Mouse (Mus musculus) heart, embryonic 13.5 days (tissue): ENCODE results near the gene Mettl27. TPM values are rescaled to one million over a fixed set of nuclear protein-coding genes. Genes with fewer than 3 reads are reported as not detected.
"Not testable (repeated sequence)": the region's sequence is repeated elsewhere in the genome, so short reads cannot be mapped to it uniquely, and the experiment has no call there.

Source experiments
- ATAC-seq: fragments of 200-750 bp; cut with Nextera tagmentation; 2 replicates; pipeline ENCODE4 v1.8.0; 2017; ENCODE audit warnings: moderate TSS enrichment; ENCODE audit not compliant: insufficient number of reproducible peaks, low FRiP score, low TSS enrichment; ENCODE audit errors: extremely low read depth
- H3K27ac ChIP-seq: fragments of 300-500 bp; sonication (generic); replicated peaks from 2 replicates; pipeline ENCODE4 v1.5.1; 2015; ENCODE audit warnings: moderate library complexity, mild to moderate bottlenecking, inconsistent platforms
- H3K27me3 ChIP-seq: fragments of 300-500 bp; sonication (generic); replicated peaks from 2 replicates; pipeline ENCODE4 v1.6.1; 2015; ENCODE audit warnings: mild to moderate bottlenecking, inconsistent platforms
- H3K36me3 ChIP-seq: fragments of 300-500 bp; sonication (generic); 2 replicates; pipeline ENCODE4 v1.6.1; 2015; ENCODE audit warnings: mild to moderate bottlenecking, inconsistent platforms
- H3K4me1 ChIP-seq: fragments of 300-500 bp; sonication (generic); 2 replicates; pipeline ENCODE4 v1.6.1; 2015; ENCODE audit warnings: inconsistent platforms
- H3K4me2 ChIP-seq: fragments of 300-500 bp; sonication (generic); 2 replicates; pipeline ENCODE4 v1.6.1; 2015; ENCODE audit warnings: inconsistent platforms, mild to moderate bottlenecking, moderate library complexity
- H3K4me3 ChIP-seq: fragments of 300-500 bp; sonication (generic); 2 replicates; pipeline ENCODE4 v1.5.1; 2015; ENCODE audit warnings: moderate library complexity, mild to moderate bottlenecking, inconsistent platforms
- H3K9ac ChIP-seq: fragments of 300-500 bp; sonication (generic); 2 replicates; pipeline ENCODE4 v1.6.1; 2015; ENCODE audit warnings: inconsistent platforms, mild to moderate bottlenecking, moderate library complexity
- H3K9me3 ChIP-seq: fragments of 300-500 bp; sonication (generic); 2 replicates; pipeline ENCODE4 v1.6.1; 2016; ENCODE audit warnings: inconsistent platforms
- WGBS: fragments of 180-500 bp; shearing (Covaris S2); methylation state at CpG from one replicate; pipeline ENCODE4 v1.1.7; 2015; ENCODE audit warnings: mixed read lengths; 5-methylcytosine and 5-hydroxymethylcytosine counted together
- polyA plus RNA-seq: library from polyadenylated mRNA; unstranded; fragments of >200 nt; fragmentation: Nextera tagmentation; extraction: Ambion mirVana; gene quantifications from 2 replicates; pipeline ENCODE4 v1.2.1, GENCODE M21; 2015

The Mettl27 gene
- polyA plus RNA-seq, 1 experiment from 2014 or later = 9.3 TPM

DNA sequence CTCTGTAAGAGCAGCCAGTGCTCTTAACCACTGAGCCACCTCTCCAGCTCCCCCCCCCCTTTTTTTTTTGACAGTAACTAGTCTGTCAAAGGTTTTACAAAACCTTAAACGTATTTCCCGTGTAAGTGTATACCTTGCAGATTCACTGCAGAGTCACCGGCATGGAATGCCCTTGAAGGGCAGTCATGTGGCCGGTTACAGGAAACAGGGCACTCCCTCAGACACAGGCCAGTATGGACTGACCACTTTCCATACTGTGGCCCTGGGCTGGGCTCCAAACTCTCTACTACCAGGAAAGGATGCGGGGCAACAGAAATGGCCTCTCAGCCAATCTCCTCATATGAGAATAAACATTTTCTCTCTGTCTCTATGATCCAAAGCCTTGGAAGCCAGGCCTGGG is 23.3 kb downstream of the Mettl27 start:
- Histone ChIP-seq H3K36me3 (no peaks in the 10 kb centered on the region), H3K4me3 (no peak overlapping the region), H3K4me2 (no peak overlapping the region), H3K9me3 (no peaks in the 10 kb centered on the region), H3K4me1 (peaks cover 42% of the 10 kb centered on the region), H3K27ac (no peak overlapping the region), H3K9ac (no peak overlapping the region), H3K27me3 (no peaks in the 10 kb centered on the region; the same call in 1 of the 2 replicates)
- ATAC-seq = no peak
- 51% methylated on average over 5 of the region's 5 CpGs for WGBS

DNA sequence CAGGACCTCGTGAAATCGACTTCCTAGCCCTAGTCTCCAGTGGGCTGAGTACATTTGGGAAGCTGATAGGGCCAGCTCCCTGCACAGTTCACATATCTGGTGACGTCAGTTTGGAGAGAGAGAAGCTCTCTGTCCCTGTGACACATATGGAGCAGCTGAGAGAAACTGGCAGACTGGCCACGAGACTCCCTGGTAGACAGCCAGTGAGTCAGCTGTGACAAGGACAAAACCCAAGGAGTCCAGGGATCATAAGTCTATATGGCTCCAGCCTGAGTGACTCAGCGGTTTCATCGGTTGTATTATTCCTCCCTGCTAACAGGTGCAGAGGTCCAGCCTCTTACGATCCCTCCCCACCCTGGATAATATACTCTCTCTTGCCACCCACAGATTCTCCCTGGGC is 26.9 kb downstream of the Mettl27 start:
- Histone ChIP-seq H3K36me3 (no peaks in the 10 kb centered on the region), H3K9me3 (no peaks in the 10 kb centered on the region), H3K4me2 (no peak overlapping the region), H3K27ac (0 out of 2 replicates have a peak overlapping the region, but pooled peaks have one; percentile 30), H3K9ac (0 out of 2 replicates have a peak overlapping the region, but pooled peaks have one; percentile 14), H3K27me3 (no peaks in the 10 kb centered on the region), H3K4me3 (no peak overlapping the region), H3K4me1 (peaks cover 28% of the 10 kb centered on the region)
- WGBS = 43% methylated on average over 7 of the region's 7 CpGs
- ATAC-seq = no peak

DNA sequence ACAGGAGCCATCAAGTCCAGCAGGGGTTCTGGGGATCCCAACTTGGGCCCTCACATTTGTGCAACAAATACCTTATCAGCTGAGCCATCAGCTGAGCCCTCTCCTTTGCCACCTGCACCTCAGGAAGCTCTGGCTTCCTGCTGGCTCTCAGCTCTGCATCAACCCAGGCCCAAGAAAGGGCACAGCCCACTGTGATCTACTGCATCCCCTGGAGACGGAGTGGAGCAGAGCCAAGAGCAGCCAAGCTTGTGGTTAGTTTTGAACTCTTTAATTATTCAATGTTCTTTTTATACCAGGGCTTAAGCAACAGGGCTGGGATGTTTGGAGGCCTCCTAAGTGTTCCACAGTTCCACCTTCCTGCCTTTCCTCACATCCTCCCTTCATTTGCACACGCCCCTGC is 28.3 kb downstream of the Mettl27 start:
- no peak for ATAC-seq
- 75% methylated on average over 2 of the region's 2 CpGs for WGBS

DNA sequence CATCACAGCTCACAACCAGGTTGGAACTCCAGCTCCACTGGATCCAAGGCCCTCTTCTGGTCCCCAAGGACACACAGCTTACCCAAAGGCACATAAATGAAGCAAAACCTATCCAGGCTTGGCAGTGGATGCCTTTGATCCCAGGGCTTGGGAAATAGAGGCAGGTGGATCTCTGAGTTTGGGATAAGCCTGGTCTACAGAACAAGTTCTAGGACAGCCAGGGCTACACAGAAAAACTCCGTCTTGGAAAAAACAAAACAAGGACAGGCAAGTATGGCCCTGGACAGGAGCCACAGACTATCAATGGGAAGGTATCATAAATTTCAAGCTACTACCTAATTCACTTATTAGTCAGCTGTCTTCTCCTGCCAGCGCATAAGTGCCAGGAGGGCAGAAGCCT is 29.4 kb downstream of the Mettl27 start:
- H3K27me3 ChIP-seq = peaks cover 2% of the 10 kb centered on the region
- H3K4me3 ChIP-seq = no peak overlapping the region
- H3K27ac ChIP-seq = no peak overlapping the region
- ATAC-seq = no peak
- 90% methylated on average over 2 of the region's 2 CpGs for WGBS
- no peak overlapping the region for H3K4me2 ChIP-seq
- no peak overlapping the region for H3K9ac ChIP-seq
- H3K36me3 ChIP-seq = no peaks in the 10 kb centered on the region
- H3K4me1 ChIP-seq = peaks cover 31% of the 10 kb centered on the region
- H3K9me3 ChIP-seq = no peaks in the 10 kb centered on the region

More for the DNA sequence above, 28.3 kb downstream of the Mettl27 start:
- Histone ChIP-seq H3K4me2 (no peak overlapping the region), H3K9ac (no peak overlapping the region), H3K4me3 (no peak overlapping the region), H3K4me1 (peaks cover 25% of the 10 kb centered on the region), H3K36me3 (no peaks in the 10 kb centered on the region), H3K27ac (no peak overlapping the region), H3K9me3 (no peaks in the 10 kb centered on the region), H3K27me3 (no peaks in the 10 kb centered on the region)

DNA sequence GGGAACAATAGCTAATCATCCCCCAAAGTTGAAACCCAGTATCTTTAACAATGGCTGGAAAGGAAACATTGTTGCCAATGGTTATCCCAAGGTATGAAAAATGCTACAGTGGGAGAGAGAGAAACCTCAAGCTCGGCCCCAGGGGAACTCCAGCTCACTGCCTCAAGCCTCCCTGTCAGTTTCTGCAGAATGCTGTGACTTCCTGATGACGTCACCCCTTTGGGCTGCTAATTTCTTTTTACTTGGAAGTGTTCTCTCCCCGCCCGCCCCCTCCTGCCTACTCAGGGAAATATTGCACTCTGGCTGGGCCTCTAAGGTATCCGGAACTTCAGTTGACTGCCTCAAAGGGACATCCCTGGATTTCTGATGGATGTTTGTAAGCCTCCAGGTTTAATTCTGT is 31.4 kb downstream of the Mettl27 start:
- peaks cover 26% of the 10 kb centered on the region for H3K4me1 ChIP-seq
- H3K36me3 ChIP-seq = no peaks in the 10 kb centered on the region
- H3K27me3 ChIP-seq = peaks cover 20% of the 10 kb centered on the region
- ATAC-seq = no peak
- H3K9ac ChIP-seq = no peak overlapping the region
- 24% methylated on average over 5 of the region's 5 CpGs for WGBS
- H3K4me3 ChIP-seq = no peak overlapping the region
- no peak overlapping the region for H3K4me2 ChIP-seq
- H3K27ac ChIP-seq = no peak overlapping the region
- H3K9me3 ChIP-seq = no peaks in the 10 kb centered on the region

DNA sequence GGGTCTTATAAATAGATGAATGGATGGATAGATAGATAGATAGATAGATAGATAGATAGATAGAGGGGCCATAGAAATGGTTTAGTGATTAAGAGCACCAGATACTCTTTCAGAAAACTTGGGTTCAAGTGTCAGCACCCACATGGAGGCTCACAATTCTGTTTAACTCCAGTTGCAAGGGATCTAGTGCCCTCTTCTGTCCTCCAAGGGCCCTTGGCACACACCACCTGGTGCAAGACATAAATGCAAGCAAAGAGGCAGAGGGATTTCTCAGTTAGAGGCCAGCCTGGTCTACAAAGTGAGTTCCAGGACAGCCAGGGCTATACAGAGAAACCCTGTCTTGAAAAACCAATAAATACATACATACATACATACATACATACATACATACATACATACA is 32.5 kb downstream of the Mettl27 start:
- ATAC-seq, H3K27ac ChIP-seq, H3K36me3 ChIP-seq, H3K9me3 ChIP-seq, H3K4me3 ChIP-seq, H3K9ac ChIP-seq, H3K4me2 ChIP-seq: not testable (repeated sequence)
- Histone ChIP-seq H3K27me3 (peaks cover 21% of the 10 kb centered on the region), H3K4me1 (peaks cover 18% of the 10 kb centered on the region)

DNA sequence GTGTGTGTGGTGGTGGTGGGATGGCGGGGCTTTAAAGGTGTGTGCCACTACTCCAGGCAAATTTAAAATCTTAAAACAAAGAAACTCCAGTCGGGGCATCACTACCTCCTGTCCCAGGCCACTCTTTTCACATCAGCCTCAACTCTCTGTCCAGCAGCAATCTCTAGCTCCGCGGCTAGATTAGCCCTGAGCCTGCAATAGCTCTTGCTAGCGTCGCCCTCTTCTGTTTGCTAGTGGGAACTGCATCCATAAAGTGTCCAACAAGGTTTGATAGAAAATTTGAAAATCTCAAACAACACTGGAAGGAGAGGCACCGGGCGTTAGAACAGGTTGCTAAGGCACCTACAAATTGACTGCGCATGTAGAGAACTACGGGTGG is 33.3 kb downstream of the Mettl27 start:
- H3K9me3 ChIP-seq = no peaks in the 10 kb centered on the region
- H3K9ac ChIP-seq = peak overlapping the region; percentile 70
- no peak for ATAC-seq
- WGBS = 8% methylated on average over 10 of the region's 10 CpGs
- peak overlapping the region; percentile 69 for H3K4me2 ChIP-seq
- peaks cover 18% of the 10 kb centered on the region for H3K4me1 ChIP-seq
- H3K36me3 ChIP-seq = no peaks in the 10 kb centered on the region
- H3K27ac ChIP-seq = no peak overlapping the region
- H3K27me3 ChIP-seq = peaks cover 21% of the 10 kb centered on the region
- peak overlapping the region; percentile 38 for H3K4me3 ChIP-seq

DNA sequence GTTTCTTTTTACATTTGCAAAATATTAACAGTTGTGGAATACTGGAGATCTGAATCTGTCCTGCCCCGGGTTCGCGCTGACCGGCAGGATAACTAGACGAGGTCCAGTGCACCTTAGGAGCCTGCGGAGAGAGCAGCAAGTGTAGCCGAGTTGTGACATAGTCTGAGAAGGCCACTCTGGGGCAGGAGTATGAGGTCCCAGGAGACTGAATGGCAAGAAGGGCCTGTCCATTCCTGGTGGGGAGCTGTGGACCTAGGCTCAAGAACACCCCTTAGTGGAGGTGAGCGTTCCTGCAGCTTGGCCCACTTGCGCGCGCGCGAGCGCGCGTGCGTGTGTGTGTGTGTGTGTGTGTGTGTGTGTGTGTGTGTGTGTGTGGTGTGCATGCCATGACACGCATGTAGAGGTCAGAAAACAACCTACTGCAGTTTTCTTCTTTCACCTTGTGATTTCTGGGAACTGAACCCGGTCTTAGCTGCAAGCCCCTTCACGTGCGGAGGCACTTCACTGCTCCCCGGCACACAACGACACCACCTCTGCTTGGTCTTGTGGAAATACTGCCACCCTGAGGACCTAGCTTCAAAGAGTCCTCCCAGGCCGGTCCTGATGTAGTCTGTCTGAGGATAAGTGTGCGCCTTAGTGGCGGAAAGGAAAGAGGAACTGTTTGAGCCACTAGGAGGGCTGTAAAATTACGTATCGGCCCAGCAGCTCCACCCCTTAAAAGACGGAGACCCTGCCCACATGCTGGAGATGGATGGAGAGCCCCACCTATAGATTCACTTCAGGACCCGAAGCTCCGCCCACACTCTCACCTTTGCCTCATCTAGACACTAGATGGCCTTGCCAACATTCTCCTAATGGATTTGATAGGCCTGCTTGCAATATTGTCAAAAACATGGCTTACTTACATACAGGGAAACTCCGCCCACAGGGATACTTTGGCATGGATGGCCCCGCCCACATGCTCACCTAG is 34.0 kb downstream of the Mettl27 start:
- peak; percentile 22; the same call in 1 of the 2 replicates for ATAC-seq
- WGBS = 5% methylated on average over 33 of the region's 33 CpGs
- Histone ChIP-seq H3K9me3 (no peaks in the 10 kb centered on the region), H3K9ac (peak overlapping the region; percentile 70), H3K27ac (no peak overlapping the region), H3K4me2 (peak overlapping the region; percentile 69), H3K27me3 (peaks cover 21% of the 10 kb centered on the region), H3K4me1 (peaks cover 18% of the 10 kb centered on the region), H3K36me3 (no peaks in the 10 kb centered on the region), H3K4me3 (peak overlapping the region; percentile 38)

DNA sequence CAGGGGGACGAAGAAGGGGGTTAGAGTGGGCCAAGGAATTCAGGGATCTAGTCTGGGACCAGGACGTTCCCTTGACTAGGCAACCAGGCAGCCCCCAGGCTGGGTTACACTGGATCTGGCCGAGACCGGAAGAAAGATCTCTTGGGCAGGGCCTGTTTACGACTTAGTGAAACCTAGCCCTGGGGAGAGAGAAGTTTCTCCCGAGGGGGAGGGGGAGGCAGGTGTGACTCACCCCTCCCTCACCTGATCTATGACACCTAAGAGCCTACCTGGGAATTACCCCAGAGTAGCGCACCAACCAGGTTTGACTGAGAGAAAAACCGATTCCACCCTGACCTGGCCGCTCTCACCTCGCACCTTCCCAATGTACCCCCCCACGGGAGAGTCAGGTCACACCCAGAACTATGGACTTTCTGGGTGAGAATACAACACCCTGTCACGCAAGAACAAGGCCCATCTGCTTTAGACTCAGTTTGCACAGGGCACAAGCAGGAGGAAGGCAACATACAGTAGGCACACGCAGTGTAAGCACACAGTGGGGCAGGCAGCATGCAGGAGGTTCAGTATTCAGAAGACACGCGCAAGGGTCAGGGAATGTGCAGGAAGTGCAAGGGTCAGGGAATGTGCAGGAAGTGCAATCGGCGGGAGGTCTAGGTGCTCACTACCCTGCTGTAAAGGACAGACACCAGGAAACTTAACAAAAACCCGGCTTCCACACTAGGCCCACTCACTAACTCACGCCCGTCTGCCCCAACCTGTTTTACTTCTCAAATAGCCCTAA is 35.2 kb downstream of the Mettl27 start:
- WGBS = 67% methylated on average over 20 of the region's 20 CpGs
- no peak for ATAC-seq
- no peaks in the 10 kb centered on the region for H3K36me3 ChIP-seq
- no peak overlapping the region for H3K4me2 ChIP-seq
- no peak overlapping the region for H3K27ac ChIP-seq
- H3K4me3 ChIP-seq = no peak overlapping the region
- H3K4me1 ChIP-seq = peaks cover 18% of the 10 kb centered on the region
- H3K9ac ChIP-seq = no peak overlapping the region
- peaks cover 21% of the 10 kb centered on the region for H3K27me3 ChIP-seq
- H3K9me3 ChIP-seq = no peaks in the 10 kb centered on the region

DNA sequence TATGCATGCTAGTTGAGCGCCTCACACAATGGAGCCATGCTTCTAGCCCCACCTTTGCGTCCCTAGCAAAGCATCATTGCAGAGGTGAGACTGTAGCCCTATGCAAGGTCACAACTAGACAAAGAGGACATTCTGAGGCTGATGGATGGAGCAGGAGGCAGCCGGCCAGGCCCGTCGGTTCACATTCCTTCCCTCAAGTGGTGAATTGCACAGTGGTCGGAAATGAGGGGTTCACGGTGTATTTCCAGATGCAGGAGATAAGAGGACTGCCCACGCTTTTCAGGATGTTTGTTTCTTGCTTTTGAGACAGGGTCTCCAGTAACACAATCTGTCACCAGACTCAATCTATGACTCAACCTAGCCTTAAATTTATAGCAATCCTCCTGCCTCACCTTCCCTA is 38.5 kb downstream of the Mettl27 start:
- Histone ChIP-seq H3K4me1 (peaks cover 18% of the 10 kb centered on the region), H3K4me2 (no peak overlapping the region), H3K27ac (no peak overlapping the region), H3K4me3 (no peak overlapping the region), H3K36me3 (no peaks in the 10 kb centered on the region), H3K27me3 (peaks cover 21% of the 10 kb centered on the region), H3K9ac (no peak overlapping the region), H3K9me3 (no peaks in the 10 kb centered on the region)
- no peak for ATAC-seq
- WGBS = 49% methylated on average over 8 of the region's 8 CpGs

DNA sequence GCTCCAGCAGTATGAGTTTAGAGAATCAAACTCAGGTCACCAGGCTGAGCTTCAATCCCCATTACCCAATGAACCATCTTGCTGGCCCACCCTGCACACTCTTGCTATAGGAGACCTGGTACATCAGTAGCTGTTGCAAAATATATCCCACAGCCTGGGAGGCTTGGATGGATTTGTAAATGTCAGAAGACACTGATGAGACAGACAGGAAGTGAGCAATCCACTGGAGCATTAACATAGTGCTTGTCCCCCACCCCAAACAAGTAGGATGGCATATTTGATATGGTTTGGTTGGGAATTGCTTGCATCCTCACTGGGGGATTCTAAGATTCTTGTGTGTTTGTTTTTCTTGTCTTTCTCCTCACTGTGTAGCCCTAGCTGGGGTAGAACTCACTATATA is 40.9 kb downstream of the Mettl27 start:
- H3K4me2 ChIP-seq = no peak overlapping the region
- H3K9me3 ChIP-seq = no peaks in the 10 kb centered on the region
- H3K27me3 ChIP-seq = peaks cover 5% of the 10 kb centered on the region
- H3K27ac ChIP-seq = no peak overlapping the region
- no peaks in the 10 kb centered on the region for H3K36me3 ChIP-seq
- H3K4me1 ChIP-seq = peaks cover 11% of the 10 kb centered on the region
- no peak for ATAC-seq
- no peak overlapping the region for H3K4me3 ChIP-seq
- H3K9ac ChIP-seq = no peak overlapping the region
